Mouse (Mus musculus): ENCODE results near the gene Cby1.
A peak's percentile ranks its signal among the peaks of the same experiment; 100 is the strongest.

DNA sequence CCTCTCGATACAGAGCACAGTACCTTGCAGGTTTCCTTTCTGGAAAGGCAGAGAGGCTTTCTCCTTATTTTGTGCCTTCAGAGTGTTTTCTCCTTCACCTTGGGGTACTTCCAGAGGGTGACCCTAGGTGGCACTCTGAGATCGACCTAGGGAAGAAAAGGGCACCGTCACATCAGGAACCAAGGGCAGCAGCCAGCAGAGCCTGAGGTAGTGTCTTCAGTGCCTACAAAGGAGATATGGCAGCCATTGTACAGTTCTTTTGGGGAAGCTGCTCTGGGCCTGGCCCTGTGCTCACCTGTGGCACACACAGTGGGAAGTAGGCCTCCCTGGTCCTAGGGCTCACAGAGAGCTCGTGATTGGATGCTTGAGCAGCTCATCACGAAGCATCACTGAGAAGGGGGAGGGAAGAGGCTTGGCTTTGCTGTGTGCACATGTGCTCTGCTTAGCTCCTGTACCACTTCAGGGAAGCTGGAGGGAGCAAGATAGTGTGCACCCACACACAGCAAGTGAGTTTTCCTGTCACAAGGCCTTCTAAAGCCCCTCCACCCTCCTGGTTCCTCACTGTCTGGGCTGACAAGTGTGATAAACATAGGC, 49.3 kb downstream of the Cby1 start:
- no peak for TF ChIP-seq POLR2A (IDR thresholded peaks at IDR 0.05; ENCODE audit: borderline replicate concordance, insufficient read depth, low read length)
- 0 out of 2 replicates have a peak, but pooled peaks have one; percentile 1 for TF ChIP-seq CTCF (IDR thresholded peaks at IDR 0.05; ENCODE audit: borderline replicate concordance, insufficient read depth, low read depth, low read length)
